Mouse (Mus musculus) thymus, adult 2 months (tissue): Measurements from ENCODE around the gene Ccni. TPM values are rescaled to one million over a fixed set of nuclear protein-coding genes. Genes with fewer than 3 reads are reported as not detected.

Experiments
- DNase-seq: peaks from one replicate; pipeline ENCODE4 v3.0.0; 2021
- H3K27ac ChIP-seq: fragments of 200-500 bp; 2 replicates; pipeline ENCODE4 v1.5.1; 2012; ENCODE audit warnings: low read length, control low read depth; ENCODE audit not compliant: control insufficient read depth, insufficient read depth
- H3K27me3 ChIP-seq: fragments of 200-500 bp; 2 replicates; pipeline ENCODE4 v1.6.1; 2012; ENCODE audit warnings: mild to moderate bottlenecking, low read length, moderate library complexity, mixed read lengths; ENCODE audit not compliant: control insufficient read depth, insufficient read depth
- H3K36me3 ChIP-seq: fragments of 200-500 bp; 2 replicates; pipeline ENCODE4 v1.6.1; 2012; ENCODE audit warnings: mild to moderate bottlenecking, low read length, moderate library complexity; ENCODE audit not compliant: control insufficient read depth, insufficient read depth
- H3K4me1 ChIP-seq: fragments of 200-500 bp; replicated peaks from 2 replicates; pipeline ENCODE4 v1.6.1; 2012; ENCODE audit warnings: low read length; ENCODE audit not compliant: control insufficient read depth, insufficient read depth
- H3K4me3 ChIP-seq: fragments of 200-500 bp; 2 replicates; pipeline ENCODE4 v1.5.1; 2012; ENCODE audit warnings: mild to moderate bottlenecking, low read length, control low read depth, moderate library complexity; ENCODE audit not compliant: control insufficient read depth, insufficient read depth
- CTCF ChIP-seq: fragments of 200-500 bp; IDR thresholded peaks from 2 replicates; pipeline ENCODE4 v1.5.1; 2012; ENCODE audit warnings: mild to moderate bottlenecking, control low read depth, low read length, moderate library complexity, borderline replicate concordance; ENCODE audit not compliant: control insufficient read depth, poor library complexity, insufficient read depth; ENCODE audit errors: extremely low read depth
- POLR2A ChIP-seq: fragments of 200-500 bp; IDR thresholded peaks from 2 replicates; pipeline ENCODE4 v1.6.1; 2012; ENCODE audit warnings: mild to moderate bottlenecking, low read length, control low read depth, moderate library complexity; ENCODE audit not compliant: control insufficient read depth, poor library complexity, insufficient read depth; ENCODE audit errors: extremely low read depth
- WGBS: fragments of 180-500 bp; shearing (Covaris S2); methylation state at CpG from one replicate; pipeline ENCODE4 v1.1.7; 2018; 5-methylcytosine and 5-hydroxymethylcytosine counted together
- polyA plus RNA-seq: library from polyadenylated mRNA; depleted of rRNA; stranded (reverse); fragments of >200 nt; gene quantifications from 2 replicates; pipeline ENCODE4 v1.2.3, GENCODE M21; 2012; rRNA removed

The Ccni gene
- polyA plus RNA-seq, 1 experiment: 121 TPM

DNA sequence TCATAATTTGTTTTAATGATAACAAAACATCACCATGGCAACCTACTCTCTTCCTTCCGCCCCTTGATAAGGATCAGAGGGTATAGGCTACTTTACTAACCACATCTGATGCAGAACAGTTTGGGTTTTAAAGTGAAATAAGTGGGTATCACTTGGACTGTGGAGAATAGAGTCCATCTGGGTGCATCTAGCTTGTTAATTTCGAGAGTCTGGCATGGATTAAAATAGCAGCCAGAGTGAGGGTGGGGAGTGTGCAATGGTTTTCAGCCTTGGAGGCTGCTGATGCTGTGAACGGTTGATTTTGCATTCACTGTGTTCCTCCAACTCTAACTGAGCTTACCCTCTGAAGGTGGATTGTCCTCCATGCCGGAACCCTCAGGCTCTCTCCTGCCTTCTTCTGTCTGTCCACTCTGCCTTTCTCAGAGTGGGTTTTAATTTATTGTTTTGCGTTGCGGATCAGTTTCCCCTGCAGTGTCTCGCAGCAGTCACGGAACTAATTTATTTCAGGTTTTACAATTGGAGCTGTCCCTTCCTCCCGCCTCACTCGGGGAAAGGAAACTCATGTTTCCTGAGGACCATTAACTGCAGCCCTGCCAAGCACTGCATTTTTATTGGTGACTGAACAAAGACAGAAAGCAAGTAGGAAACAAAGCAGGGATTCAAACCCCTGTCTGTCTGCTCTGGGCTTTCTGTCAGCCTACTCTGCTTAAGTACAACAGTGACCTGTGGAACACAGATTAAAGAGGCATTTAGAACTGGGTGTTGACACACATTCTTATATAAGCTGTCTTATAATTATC is 72.7 kb downstream of the Ccni start:
- no peaks in the 10 kb centered on the region for H3K36me3 ChIP-seq
- no peak overlapping the region for H3K27ac ChIP-seq
- 25% methylated on average over 10 of the region's 10 CpGs for WGBS
- no peak for DNase-seq
- no peaks in the 10 kb centered on the region for H3K27me3 ChIP-seq
- TF ChIP-seq POLR2A (no peak), CTCF (no peak)
- no peak overlapping the region for H3K4me3 ChIP-seq
- peaks cover 27% of the 10 kb centered on the region for H3K4me1 ChIP-seq

Other genes with a start within 250 kb of the Ccni start
- 0.65 and 0.82 TPM in 2 replicates for gene Sowahb, start 161.5 kb downstream of the Ccni start, polyA plus RNA-seq
- 39.0 and 48.9 TPM in 2 replicates for gene Sept11, start 113.1 kb downstream of the Ccni start, polyA plus RNA-seq
- gene 2010109A12Rik, start within 50 bp of the Ccni start, polyA plus RNA-seq: 0.20 and 0.34 TPM in 2 replicates
- gene Ccng2, start 60.8 kb upstream of the Ccni start, polyA plus RNA-seq: 78.4 and 142 TPM in 2 replicates